Mouse (Mus musculus): ENCODE results near the gene Heg1. TPM values are rescaled to one million over a fixed set of nuclear protein-coding genes. Genes with fewer than 3 reads are reported as not detected.
A peak's percentile ranks its signal among the peaks of the same experiment; 100 is the strongest.

The Heg1 gene
- total RNA-seq, 2 experiments from 2014 or later = 31.0 to 35.5 TPM

GRCm38 (mm10) chr16:33768491-33769278, 84.5 kb downstream of the Heg1 start:
- peak in 1 of 2 experiments; percentile 33 for DNase-seq (ENCODE audit: extremely low spot score in 1 of 2, low spot score in 2 of 2)
- intact Hi-C loops (cut with DNase I) = no loop called here
- no peak for TF ChIP-seq CTCF (IDR thresholded peaks at IDR 0.05)
- Histone ChIP-seq H3K4me3 (no peak overlapping the region), H3K27ac (no peak overlapping the region; the same call in 1 of the 2 replicates)

DNA sequence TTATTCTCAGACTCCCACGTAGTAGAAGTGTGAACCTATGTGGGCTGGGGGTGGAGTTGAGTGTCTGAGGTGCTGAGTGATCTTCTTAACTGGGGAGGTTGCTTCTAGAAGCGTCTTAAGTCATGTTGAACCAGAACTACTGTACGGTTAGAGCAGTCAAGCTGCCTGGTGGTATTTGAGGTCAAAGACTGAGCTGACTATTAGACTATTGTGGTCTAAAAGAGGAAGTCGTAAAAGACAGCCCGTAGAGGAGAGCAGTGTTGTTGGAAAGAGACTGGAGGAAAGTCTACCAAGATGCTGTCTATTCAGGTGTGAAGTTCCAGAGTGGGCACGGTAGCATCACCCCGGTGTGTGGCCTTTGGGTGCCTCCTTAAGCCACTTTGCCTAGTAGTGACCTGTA, 85.7 kb downstream of the Heg1 start:
- no peak for TF ChIP-seq CTCF (IDR thresholded peaks at IDR 0.05)
- Histone ChIP-seq H3K4me3 (no peak overlapping the region), H3K27ac (peak overlapping the region; percentile 51)
- intact Hi-C loops (cut with DNase I) = no loop called here
- no peak for DNase-seq (ENCODE audit: extremely low spot score in 1 of 2, low spot score in 2 of 2)

DNA sequence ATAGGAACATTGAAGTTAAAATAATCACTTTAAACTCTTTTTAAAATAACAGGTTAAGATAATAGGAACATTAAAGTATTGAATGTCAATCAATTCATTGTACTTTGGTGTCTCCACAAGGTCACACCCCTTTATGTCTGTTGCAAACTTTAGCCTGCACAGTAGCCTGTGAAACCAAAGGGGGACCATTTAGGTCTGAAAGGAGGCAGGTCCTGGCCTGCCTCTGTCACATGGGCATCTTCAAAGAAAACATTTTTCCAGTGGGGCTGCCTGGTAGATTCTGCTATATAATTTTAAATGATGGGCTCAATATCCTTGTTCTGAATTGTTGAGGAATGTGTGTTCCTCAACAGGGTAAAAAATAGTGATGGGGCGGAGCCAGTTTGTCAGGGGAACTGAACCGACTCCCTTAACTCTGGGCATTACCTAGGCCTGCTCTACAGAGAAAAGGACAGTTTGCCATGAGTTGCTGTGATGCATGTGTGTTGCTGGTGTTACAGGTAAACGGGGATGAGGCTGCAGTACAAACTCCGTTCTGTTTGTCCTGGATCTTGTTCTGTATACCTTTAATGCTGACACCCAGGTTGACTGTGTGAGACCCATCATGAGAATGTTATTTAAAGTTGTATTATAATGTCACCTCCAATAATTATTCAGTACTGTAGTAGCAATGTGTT, 86.7 kb downstream of the Heg1 start:
- no peak for DNase-seq (ENCODE audit: extremely low spot score in 1 of 2, low spot score in 2 of 2)
- intact Hi-C loops (cut with DNase I) = no loop called here
- no peak for TF ChIP-seq CTCF (IDR thresholded peaks at IDR 0.05)
- H3K4me3 ChIP-seq = no peak overlapping the region
- no peak overlapping the region for H3K27ac ChIP-seq

DNA sequence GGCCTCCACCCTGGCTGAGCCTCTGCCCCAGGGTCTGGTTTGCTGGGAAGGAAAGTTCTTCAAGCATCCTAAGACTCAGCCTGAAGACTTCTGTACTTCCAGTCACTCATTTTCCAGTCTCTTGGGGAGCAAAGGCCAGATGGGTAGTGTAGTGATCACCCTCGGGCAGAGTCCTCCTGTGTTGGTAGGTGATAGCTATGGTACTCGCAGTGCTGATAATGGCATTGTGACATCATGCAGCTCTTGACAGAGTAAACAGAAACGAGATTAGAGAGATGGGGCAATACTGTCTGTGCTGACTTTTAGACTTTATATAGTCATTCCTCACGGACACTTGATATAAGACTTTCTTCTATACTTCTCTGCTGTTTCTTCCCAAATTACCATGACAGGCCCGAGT, 88.6 kb downstream of the Heg1 start:
- DNase-seq (ENCODE audit: extremely low spot score in 1 of 2, low spot score in 2 of 2) = no peak
- TF ChIP-seq CTCF (IDR thresholded peaks at IDR 0.05) = no peak
- Histone ChIP-seq H3K27ac (no peak overlapping the region), H3K4me3 (no peak overlapping the region)
- intact Hi-C loops (cut with DNase I) = no loop called here

GRCm38 (mm10) chr16:33774972-33775371, 90.8 kb downstream of the Heg1 start:
- Histone ChIP-seq H3K4me3 (no peak overlapping the region), H3K27ac (no peak overlapping the region)
- no peak for TF ChIP-seq CTCF (IDR thresholded peaks at IDR 0.05)
- DNase-seq (ENCODE audit: extremely low spot score in 1 of 2, low spot score in 2 of 2) = no peak
- intact Hi-C loops (cut with DNase I) = no loop called here

DNA sequence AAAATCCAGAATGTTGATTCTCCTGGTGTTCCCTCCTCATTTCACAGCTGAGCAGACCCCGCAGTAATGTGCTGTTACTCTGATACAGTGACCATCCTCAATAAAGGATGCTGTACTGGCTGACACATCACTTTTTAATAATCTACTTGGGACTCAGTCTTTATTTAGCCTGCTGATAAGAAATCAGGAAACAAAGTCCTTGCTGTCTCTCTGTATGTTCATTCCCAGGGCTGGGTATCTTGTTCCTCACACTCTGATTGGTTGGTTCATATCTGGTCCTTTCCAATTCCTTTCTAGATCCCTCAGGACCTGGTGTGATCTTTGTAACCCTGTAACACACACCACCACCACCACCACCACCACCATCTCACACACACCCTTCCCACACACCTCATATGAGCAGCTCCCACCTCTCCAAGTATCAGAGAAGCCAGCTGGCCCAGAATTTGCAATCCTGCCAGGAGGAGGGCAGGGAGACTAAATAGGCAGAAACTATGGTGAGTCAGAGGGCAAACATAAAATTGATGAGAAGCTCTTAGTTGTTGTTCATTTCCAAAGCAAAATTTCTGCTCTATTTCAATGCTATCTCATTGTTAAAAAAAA, 91.7 kb downstream of the Heg1 start:
- DNase-seq (ENCODE audit: extremely low spot score in 1 of 2, low spot score in 2 of 2) = no peak
- no peak for TF ChIP-seq CTCF (IDR thresholded peaks at IDR 0.05)
- intact Hi-C loops (cut with DNase I) = no loop called here
- no peak overlapping the region for H3K27ac ChIP-seq
- no peak overlapping the region for H3K4me3 ChIP-seq

- no peak overlapping the region for H3K27ac ChIP-seq
- intact Hi-C loops (cut with DNase I) = no loop called here
- H3K4me3 ChIP-seq = no peak overlapping the region
- DNase-seq (ENCODE audit: extremely low spot score in 1 of 2, low spot score in 2 of 2) = no peak
- TF ChIP-seq CTCF (IDR thresholded peaks at IDR 0.05) = no peak
Measured at GRCm38 (mm10) chr16:33776766-33777529, 92.8 kb downstream of the Heg1 start.

DNA sequence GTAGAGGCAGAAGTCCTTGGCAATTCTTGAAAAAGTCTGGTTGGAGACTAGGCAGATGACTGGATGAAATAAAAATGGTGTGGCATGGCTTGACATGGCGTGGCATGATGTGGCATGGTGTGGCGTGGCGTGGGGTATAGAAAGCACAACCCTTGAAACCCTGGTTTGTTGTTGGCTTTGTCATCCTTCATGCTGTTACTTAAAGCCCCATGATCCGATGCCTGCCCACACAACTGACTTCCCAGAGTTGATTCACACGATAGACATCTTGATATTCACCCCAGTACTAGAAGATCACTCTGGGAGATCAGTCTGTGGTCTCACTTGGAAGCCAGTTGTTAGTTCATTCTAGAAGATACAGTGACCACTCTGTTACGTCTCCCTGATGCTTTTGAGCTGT, 93.4 kb downstream of the Heg1 start:
- TF ChIP-seq CTCF (IDR thresholded peaks at IDR 0.05) = no peak
- no peak for DNase-seq (ENCODE audit: extremely low spot score in 1 of 2, low spot score in 2 of 2)
- H3K27ac ChIP-seq = no peak overlapping the region
- intact Hi-C loops (cut with DNase I) = no loop called here
- H3K4me3 ChIP-seq = no peak overlapping the region

GRCm38 (mm10) chr16:33781789-33782728, 97.9 kb downstream of the Heg1 start:
- no peak overlapping the region for H3K4me3 ChIP-seq
- no peak for TF ChIP-seq CTCF (IDR thresholded peaks at IDR 0.05)
- H3K27ac ChIP-seq = no peak overlapping the region
- intact Hi-C loops (cut with DNase I) = no loop called here
- no peak for DNase-seq (ENCODE audit: extremely low spot score in 1 of 2, low spot score in 2 of 2)

DNA sequence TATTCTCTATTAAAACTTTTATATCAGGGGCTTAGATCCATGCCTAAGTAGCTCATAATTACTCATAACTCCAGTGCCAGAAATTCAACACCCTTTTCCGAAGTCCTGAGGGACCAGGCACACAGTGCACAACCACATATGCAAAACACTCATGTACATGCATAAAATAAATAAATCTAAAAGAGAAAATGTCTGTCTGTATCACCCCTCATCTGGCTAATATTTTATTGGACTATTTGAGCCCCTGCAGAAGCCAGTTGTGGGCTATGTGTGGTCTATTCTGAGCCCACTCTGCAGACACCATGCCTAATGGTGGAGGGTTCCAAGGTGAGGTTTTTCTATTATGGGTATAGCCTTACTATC, 98.5 kb downstream of the Heg1 start:
- H3K4me3 ChIP-seq = no peak overlapping the region
- TF ChIP-seq CTCF (IDR thresholded peaks at IDR 0.05) = no peak
- intact Hi-C loops (cut with DNase I) = no loop called here
- no peak for DNase-seq (ENCODE audit: extremely low spot score in 1 of 2, low spot score in 2 of 2)
- H3K27ac ChIP-seq = no peak overlapping the region

DNA sequence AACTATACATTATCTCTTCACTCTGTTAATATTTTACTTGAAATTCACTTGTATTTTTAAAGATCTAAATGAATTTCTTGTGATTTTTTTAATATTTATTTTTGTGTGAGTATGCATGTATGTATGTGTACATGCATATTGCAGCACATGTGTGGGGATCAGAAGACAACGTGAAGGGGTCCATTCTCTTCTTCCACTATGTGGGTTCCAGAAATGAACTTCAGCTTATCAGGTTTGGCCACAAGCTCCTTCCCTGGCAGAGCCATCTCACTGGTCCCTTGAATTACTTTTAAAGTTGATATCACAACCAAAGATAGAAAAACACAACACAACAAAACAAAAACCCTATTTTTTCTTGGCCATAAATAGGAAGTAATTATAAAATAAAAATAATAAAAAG, 100.4 kb downstream of the Heg1 start:
- DNase-seq (ENCODE audit: extremely low spot score in 1 of 2, low spot score in 2 of 2) = no peak
- Histone ChIP-seq H3K27ac (no peak overlapping the region), H3K4me3 (no peak overlapping the region)
- no peak for TF ChIP-seq CTCF (IDR thresholded peaks at IDR 0.05)
- intact Hi-C loops (cut with DNase I) = no loop called here
